Comparison of ENCODE assay signal across 10 mouse cellular contexts in genomic region chr3:98348705-98349104, GRCm38 (mm10). TPM values are rescaled to one million over a fixed set of nuclear protein-coding genes. Genes with fewer than 3 reads are reported as not detected.
DNase-seq lines count a peak whose midpoint lies in the region; ATAC-seq and TF ChIP-seq lines count a peak whose summit lies in the region.
"Had no signal": no experiment of that assay in that cellular context is flagged by ENCODE, and none has a peak within 500 bp of the region (broad histone marks: within the 10 kb centered on the region; RNA-seq: fewer than 3 reads in every experiment).

No protein-coding gene starts in this region.

- no peak overlapping the region for H3K27ac ChIP-seq in hindbrain, embryonic 10.5 days
- no peak overlapping the region for H3K27ac ChIP-seq in hindbrain, embryonic 14.5 days
- no peak overlapping the region for H3K27ac ChIP-seq in forebrain, postnatal 0 days (ENCODE audit: low read depth, low read length)
- no peak overlapping the region for H3K27ac ChIP-seq in midbrain, embryonic 15.5 days

- H3K9me3 ChIP-seq in hindbrain, embryonic 10.5 days = no peaks in the 10 kb centered on the region
- H3K9me3 ChIP-seq in hindbrain, embryonic 14.5 days (ENCODE audit: control insufficient read depth, low read length) = no peaks in the 10 kb centered on the region
- no peaks in the 10 kb centered on the region for H3K9me3 ChIP-seq in forebrain, postnatal 0 days (ENCODE audit: low read length)
- H3K9me3 ChIP-seq in midbrain, embryonic 15.5 days = no peaks in the 10 kb centered on the region

- no peak for TF ChIP-seq CTCF in forebrain, postnatal 0 days (IDR thresholded peaks at IDR 0.05; ENCODE audit: low read depth)

- H3K9ac ChIP-seq in hindbrain, embryonic 14.5 days = no peak overlapping the region
- H3K9ac ChIP-seq in forebrain, postnatal 0 days = no peak overlapping the region
- H3K9ac ChIP-seq in midbrain, embryonic 15.5 days = no peak overlapping the region

- H3K4me2 ChIP-seq in hindbrain, embryonic 14.5 days (replicated peaks) = no peak overlapping the region
- H3K4me2 ChIP-seq in forebrain, postnatal 0 days (ENCODE audit: low read depth) = no peak overlapping the region
- H3K4me2 ChIP-seq in midbrain, embryonic 15.5 days = no peak overlapping the region

- intact Hi-C loops in left cerebral cortex, postnatal 14 days (cut with DNase I) = no loop called here

- no peaks in the 10 kb centered on the region for H3K36me3 ChIP-seq in hindbrain, embryonic 10.5 days
- H3K36me3 ChIP-seq in hindbrain, embryonic 14.5 days (replicated peaks; ENCODE audit: control insufficient read depth, insufficient read depth) = no peaks in the 10 kb centered on the region
- no peaks in the 10 kb centered on the region for H3K36me3 ChIP-seq in forebrain, postnatal 0 days (ENCODE audit: insufficient read depth)
- no peaks in the 10 kb centered on the region for H3K36me3 ChIP-seq in midbrain, embryonic 15.5 days (replicated peaks)

- no peak overlapping the region for H3K4me3 ChIP-seq in hindbrain, embryonic 10.5 days
- H3K4me3 ChIP-seq in hindbrain, embryonic 14.5 days (replicated peaks; ENCODE audit: low read length) = no peak overlapping the region
- no peak overlapping the region for H3K4me3 ChIP-seq in forebrain, postnatal 0 days (ENCODE audit: low read depth, low read length)
- H3K4me3 ChIP-seq in midbrain, embryonic 15.5 days = no peak overlapping the region

- H3K27me3 ChIP-seq in hindbrain, embryonic 10.5 days (ENCODE audit: insufficient read depth, poor library complexity, severe bottlenecking) = no peaks in the 10 kb centered on the region
- H3K27me3 ChIP-seq in hindbrain, embryonic 14.5 days (ENCODE audit: control insufficient read depth, insufficient read depth, low read length) = no peaks in the 10 kb centered on the region
- H3K27me3 ChIP-seq in forebrain, postnatal 0 days (ENCODE audit: insufficient read depth, low read length) = no peaks in the 10 kb centered on the region
- no peaks in the 10 kb centered on the region for H3K27me3 ChIP-seq in midbrain, embryonic 15.5 days (replicated peaks)

- peak; percentile 15 for DNase-seq in hindbrain, embryonic 10.5 days (ENCODE audit: low spot score)
- no peak for DNase-seq in hindbrain, embryonic 14.5 days (ENCODE audit: low spot score)
- peak; percentile 84 for DNase-seq in ES-CJ7 (ENCODE audit: low read depth, low spot score)
- DNase-seq in forebrain, postnatal 0 days = no peak
- no peak for DNase-seq in left cerebral cortex, postnatal 14 days (ENCODE audit: low spot score in 2 of 2)
- DNase-seq in ovary, postnatal 36 days (ENCODE audit: low spot score) = no peak
- DNase-seq in urinary bladder, adult 2 months (ENCODE audit: low spot score) = no peak
- DNase-seq: heart, postnatal 14 days; lung, adult 18-20 months had no signal

- peaks cover 7% of the 10 kb centered on the region for H3K4me1 ChIP-seq in hindbrain, embryonic 10.5 days (replicated peaks)
- no peaks in the 10 kb centered on the region for H3K4me1 ChIP-seq in hindbrain, embryonic 14.5 days (replicated peaks; ENCODE audit: control insufficient read depth, insufficient read depth, low read length)
- H3K4me1 ChIP-seq in forebrain, postnatal 0 days (ENCODE audit: insufficient read depth) = no peaks in the 10 kb centered on the region
- no peaks in the 10 kb centered on the region for H3K4me1 ChIP-seq in midbrain, embryonic 15.5 days

- ATAC-seq in hindbrain, embryonic 14.5 days (ENCODE audit: low FRiP score) = no peak
- peak; percentile 25; the same call in 1 of the 2 replicates for ATAC-seq in forebrain, postnatal 0 days
- ATAC-seq in midbrain, embryonic 15.5 days (replicated peaks) = peak; percentile 42; the same call in 1 of the 2 replicates

- WGBS in hindbrain, embryonic 10.5 days = 22% methylated on average over 8 of the region's 8 CpGs
- WGBS in hindbrain, embryonic 14.5 days = 29% methylated on average over 8 of the region's 8 CpGs
- 17% methylated on average over 8 of the region's 8 CpGs for WGBS in forebrain, postnatal 0 days
- WGBS in midbrain, embryonic 15.5 days = 16% methylated on average over 8 of the region's 8 CpGs

RNA-seq across cellular contexts. Expression of gene Phgdh, which starts 8.9 kb away (rescaled TPM):
- 345 and 380 TPM in 2 replicates for polyA plus RNA-seq in hindbrain, embryonic 10.5 days (2016; fragmentation: Nextera tagmentation; extraction: Ambion mirVana)
- 160 and 173 TPM in 2 replicates for polyA plus RNA-seq in hindbrain, embryonic 14.5 days (2014; fragmentation: Nextera tagmentation; extraction: Ambion mirVana)
- 139 and 151 TPM in 2 replicates for total RNA-seq in forebrain, postnatal 0 days (2014; rRNA removed)
- polyA plus RNA-seq in forebrain, postnatal 0 days (2015; fragmentation: Nextera tagmentation; extraction: Ambion mirVana) = 149 and 160 TPM in 2 replicates
- 113 and 142 TPM in 2 replicates for polyA plus RNA-seq in midbrain, embryonic 15.5 days (2015; fragmentation: Nextera tagmentation; extraction: Ambion mirVana)
- total RNA-seq in left cerebral cortex, postnatal 14 days (2021) = 10 to 100 TPM; 52.4 to 60.3 TPM
- 14.2 and 15.8 TPM in 2 replicates for polyA plus RNA-seq in urinary bladder, adult 2 months (2012; rRNA removed)

RNA-seq across cellular contexts. Expression of gene Zfp697, which starts 33.6 kb away (rescaled TPM):
- 6.6 and 8.0 TPM in 2 replicates for polyA plus RNA-seq in hindbrain, embryonic 10.5 days (2016; fragmentation: Nextera tagmentation; extraction: Ambion mirVana)
- polyA plus RNA-seq in hindbrain, embryonic 14.5 days (2014; fragmentation: Nextera tagmentation; extraction: Ambion mirVana) = 20.6 and 21.5 TPM in 2 replicates
- 34.2 and 38.6 TPM in 2 replicates for total RNA-seq in forebrain, postnatal 0 days (2014; rRNA removed)
- 17.4 and 17.7 TPM in 2 replicates for polyA plus RNA-seq in forebrain, postnatal 0 days (2015; fragmentation: Nextera tagmentation; extraction: Ambion mirVana)
- 19.8 TPM in 2 replicates for polyA plus RNA-seq in midbrain, embryonic 15.5 days (2015; fragmentation: Nextera tagmentation; extraction: Ambion mirVana)
- 10 to 100 TPM; 37.7 to 40.4 TPM for total RNA-seq in left cerebral cortex, postnatal 14 days (2021)
- polyA plus RNA-seq in urinary bladder, adult 2 months (2012; rRNA removed) = 1.9 TPM in 2 replicates

Comparison
In these comparisons a context has a peak if more than half of its experiments do, and no peak if none do; other contexts are left out.
1. DNase-seq: peak in hindbrain, embryonic 10.5 days (single experiment) and ES-CJ7 (single experiment); none in hindbrain, embryonic 14.5 days (single experiment), forebrain, postnatal 0 days (single experiment), left cerebral cortex, postnatal 14 days (0 of 2), ovary, postnatal 36 days (single experiment) and urinary bladder, adult 2 months (single experiment).